Mouse (Mus musculus) skeletal muscle tissue, adult 2 months (tissue): ENCODE data around the gene Tspan8.
A peak's percentile ranks its signal among the peaks of the same experiment; 100 is the strongest.
"Not testable (repeated sequence)": the region's sequence is repeated elsewhere in the genome, so short reads cannot be mapped to it uniquely, and the experiment has no call there.

Source experiments
- DNase-seq: peaks from one replicate; pipeline ENCODE4 v3.0.0-alpha.2; 2012; ENCODE audit warnings: low read depth, low spot score

The Tspan8 gene

GRCm38 (mm10) chr10:115816511-115816910, at the start of gene Tspan8:
Gene Tspan8 (plus strand): TSS chr10:115816832.
- DNase-seq, result no peak

DNA sequence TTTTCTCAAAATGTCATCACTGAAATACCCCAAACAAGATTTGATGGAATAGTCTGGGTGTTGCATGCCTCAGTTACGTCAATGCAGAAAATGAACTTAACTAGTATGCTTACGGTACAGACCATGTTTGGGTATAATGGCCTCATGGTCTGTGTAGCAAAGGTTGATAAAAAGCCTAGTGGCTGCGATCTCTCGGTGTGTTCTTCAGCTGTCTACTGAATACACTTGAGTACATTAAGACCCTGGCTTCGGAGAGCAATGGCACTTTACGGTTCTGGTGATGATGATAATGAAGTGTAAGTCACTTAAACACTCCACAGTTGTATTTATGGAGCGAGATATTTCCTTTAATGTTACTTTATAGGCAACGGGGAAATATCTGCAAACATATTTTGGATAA, 46.6 kb upstream of the Tspan8 start:
- no peak for DNase-seq

- no peak for DNase-seq
These were observed 42.2 kb upstream of the Tspan8 start for GRCm38 (mm10) chr10:115774451-115774850.

DNA sequence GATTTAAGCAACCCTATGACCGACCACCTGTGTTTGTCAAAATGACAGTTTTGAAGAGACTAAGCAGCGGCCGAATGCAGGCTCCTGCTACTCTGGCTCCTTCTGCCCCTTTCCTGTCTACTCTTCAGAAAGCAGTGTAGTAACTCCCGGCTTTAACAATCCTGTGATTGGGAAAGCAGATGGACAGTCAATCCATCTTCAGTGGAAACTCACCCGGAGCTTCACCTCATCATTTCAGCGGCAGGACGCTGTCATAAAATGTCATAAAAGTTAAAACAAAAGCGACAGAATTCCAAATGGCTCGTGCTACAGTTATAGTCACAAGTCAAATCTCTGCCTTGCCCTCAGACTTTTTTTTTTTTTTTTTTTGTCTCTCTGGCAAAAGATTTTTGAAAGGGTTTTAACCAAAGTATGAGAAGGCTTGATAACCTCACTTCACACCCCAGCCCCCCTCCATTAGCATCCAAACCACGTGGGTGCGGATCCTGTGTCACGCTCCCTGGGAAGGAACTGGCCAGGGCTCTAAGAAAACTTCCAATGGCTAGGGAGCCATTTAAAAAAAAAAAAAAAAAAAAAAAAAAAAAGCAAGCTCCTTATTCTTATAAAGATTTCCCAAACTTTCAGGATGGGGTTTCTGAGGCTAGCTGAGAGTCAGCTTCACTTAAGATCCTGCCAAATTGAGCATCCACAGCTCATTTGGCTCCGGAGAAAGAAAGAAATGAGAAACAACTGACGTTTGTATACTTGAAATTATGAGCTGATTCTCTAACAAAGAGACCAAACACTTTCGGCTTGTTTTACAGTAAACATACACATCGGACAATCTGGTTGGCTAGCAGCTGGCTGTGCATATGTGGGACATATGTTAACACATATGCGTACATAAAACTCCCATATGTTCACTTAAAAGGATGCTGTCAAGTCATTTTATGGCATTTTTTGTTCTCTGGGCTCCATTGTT, 40.4 kb upstream of the Tspan8 start:
- DNase-seq, result no peak

- no peak for DNase-seq
These were observed 39.3 kb upstream of the Tspan8 start for GRCm38 (mm10) chr10:115777366-115777765.

- no peak for DNase-seq
These were observed 38.0 kb upstream of the Tspan8 start for GRCm38 (mm10) chr10:115778624-115779023.

DNA sequence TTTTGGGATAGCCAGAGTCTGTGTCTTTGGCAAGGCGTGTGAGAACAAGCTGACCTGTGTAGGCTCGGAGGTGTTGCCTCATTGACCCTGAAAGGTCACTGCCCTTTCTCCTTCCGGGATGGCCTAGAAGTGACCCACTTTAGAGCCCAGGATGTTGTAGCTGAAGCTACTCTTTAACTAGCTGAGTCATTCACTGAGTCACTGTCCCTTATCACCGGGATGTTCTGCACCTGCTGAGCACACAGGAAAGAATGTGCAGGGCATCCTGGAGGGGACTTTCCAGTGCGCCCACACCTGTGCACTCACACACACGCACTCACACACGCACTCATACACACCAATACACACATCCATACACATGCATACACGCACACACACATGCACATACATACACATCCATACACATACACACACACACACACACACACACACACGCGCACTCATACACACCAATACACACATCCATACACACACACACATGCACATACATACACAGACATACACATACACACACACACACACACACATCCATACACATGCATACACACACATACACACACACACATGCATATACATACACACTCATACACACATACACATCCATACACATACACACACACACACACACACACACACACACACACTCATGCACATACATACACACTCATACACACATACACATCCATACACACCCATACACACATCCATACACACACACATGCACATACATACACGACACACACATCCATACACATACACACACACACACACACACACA, 36.2 kb upstream of the Tspan8 start:
- no peak for DNase-seq

DNA sequence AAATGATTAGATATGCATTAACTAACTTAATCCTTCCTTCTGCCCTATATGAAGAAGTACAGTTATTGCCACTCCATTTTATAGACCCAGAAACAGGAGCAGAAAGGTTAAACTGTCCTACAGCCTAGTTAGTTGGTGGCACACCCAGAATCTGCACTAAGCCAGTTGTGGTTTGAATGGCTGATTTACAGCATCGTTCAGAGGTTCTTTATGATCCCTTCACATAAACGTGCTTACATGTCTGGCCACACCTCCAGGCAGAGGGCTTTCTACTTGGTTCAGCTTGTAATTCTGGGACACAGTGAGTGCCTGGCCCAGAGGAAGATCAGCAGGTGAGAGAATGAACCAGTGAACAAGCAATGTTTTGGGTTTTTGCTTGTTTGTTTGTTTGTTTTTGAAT, 33.4 kb upstream of the Tspan8 start:
- DNase-seq, result no peak

- no peak for DNase-seq
These were observed 25.8 kb upstream of the Tspan8 start for GRCm38 (mm10) chr10:115790788-115791187.

GRCm38 (mm10) chr10:115796072-115796788, 20.4 kb upstream of the Tspan8 start:
- no peak for DNase-seq

DNA sequence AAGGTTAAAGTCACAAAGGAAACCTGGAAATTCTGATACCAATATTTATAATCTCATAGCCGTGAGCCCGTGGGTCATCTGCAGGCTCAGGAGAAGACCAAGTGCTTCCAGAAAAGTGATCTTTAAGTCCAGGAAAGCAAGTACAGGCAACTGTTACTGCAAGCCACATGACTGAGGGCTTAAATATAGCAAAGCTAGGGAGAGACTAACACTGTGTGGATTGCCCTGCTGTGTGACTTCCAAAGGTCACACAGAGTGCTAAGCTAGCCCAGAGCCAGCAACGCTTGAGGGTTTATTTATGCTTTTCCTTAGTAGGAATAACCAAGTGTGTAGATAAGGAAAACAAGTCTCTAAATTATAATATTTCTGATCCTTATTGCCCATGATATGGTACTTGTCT, 15.2 kb upstream of the Tspan8 start:
- DNase-seq, result peak; percentile 57

GRCm38 (mm10) chr10:115803013-115803412, 13.6 kb upstream of the Tspan8 start:
- DNase-seq, result not testable (repeated sequence)

GRCm38 (mm10) chr10:115803765-115804164, 12.9 kb upstream of the Tspan8 start:
- no peak for DNase-seq

- no peak for DNase-seq
These were observed 10.6 kb upstream of the Tspan8 start for GRCm38 (mm10) chr10:115805987-115806386.

DNA sequence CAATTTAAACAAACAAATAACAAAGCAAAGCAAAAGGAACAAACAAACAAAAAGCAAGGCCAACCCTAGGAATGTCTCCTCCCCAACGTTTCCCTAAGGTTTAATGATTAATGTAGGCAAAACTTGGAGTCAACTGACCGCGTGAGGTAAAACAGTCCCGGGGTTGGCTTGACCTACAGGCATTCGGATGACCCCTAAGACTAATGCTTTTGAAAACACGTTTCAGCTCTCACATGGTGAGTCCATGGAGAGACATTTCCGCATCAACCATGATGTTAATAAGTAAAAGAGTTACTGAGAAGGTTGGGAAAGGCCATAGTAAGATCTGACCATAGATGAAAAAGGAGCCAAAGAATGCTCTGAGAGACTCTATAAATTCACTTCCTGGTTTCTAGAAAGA, 7.5 kb upstream of the Tspan8 start:
- DNase-seq, result no peak

- no peak for DNase-seq
These were observed 5.1 kb upstream of the Tspan8 start for GRCm38 (mm10) chr10:115811519-115811918.

DNA sequence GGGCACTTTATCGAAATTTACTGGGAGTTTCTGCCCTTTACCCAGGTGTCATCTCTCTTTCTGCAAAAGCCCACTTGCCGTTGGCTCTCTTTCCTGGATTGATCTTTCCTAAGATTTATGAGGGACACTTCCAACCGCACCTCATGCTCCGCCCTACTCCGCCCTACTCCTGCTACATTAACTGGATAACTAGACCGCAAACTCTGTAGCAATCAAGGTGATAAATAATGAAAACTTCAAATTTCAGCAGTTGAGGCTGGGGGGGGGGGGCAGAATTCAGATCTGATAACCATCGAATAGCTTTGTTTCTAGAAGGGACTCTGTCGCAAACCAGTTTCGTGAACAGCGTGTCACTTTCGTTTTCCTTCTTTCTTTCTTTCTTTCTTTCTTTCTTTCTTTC, 1.8 kb upstream of the Tspan8 start:
- no peak for DNase-seq

DNA sequence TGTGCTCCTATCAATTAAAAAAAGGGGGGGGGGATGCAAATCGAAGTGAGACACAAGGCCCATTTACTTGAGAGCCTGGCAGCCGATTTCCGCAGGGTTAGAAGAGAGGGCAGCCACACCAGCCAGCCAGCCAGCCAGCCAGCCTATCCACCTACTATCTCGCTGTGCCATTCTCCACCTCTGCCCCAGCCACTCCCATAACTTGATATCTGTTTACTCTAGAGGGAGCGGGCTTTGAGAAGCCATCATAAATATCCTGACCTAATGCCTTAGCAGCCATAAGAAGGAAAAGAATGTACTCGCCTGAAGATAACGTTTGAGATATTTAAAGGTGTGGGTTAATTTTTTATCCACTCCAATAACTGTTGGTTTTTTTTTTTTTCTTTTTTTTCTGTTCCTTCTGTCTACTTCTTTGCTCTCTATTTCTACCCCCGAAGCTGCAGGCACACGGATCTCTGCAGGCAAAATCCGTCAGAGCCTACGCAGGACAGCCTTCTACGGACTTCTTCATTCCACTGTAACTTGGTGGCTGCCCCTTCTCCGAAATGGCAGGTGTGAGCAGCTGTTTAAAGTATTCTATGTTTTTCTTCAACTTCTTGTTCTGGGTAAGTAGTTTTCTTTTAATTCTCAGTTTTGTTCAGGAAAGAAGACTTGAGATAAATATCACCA, 558 bp downstream of the Tspan8 start:
- DNase-seq, result peak; percentile 42

DNA sequence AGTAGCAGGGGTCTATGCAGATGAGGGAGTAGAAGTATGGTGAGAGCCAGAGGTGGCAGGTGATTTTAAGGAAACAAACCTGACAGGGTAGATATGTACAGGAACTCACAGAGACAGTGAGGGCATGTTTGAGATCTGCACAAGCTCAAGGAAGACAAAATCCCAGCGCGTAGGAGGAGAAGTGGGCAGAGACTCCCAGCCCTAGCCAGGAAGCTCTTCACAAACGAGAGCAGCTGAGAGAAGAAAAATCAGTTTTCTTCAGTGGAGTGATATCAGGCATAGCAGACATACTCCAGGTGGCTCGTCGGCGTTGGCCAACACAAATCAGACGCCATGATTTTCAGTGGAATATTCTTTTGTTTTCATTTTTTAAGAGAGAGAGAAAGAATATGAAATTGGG, 8.7 kb downstream of the Tspan8 start:
- no peak for DNase-seq

DNA sequence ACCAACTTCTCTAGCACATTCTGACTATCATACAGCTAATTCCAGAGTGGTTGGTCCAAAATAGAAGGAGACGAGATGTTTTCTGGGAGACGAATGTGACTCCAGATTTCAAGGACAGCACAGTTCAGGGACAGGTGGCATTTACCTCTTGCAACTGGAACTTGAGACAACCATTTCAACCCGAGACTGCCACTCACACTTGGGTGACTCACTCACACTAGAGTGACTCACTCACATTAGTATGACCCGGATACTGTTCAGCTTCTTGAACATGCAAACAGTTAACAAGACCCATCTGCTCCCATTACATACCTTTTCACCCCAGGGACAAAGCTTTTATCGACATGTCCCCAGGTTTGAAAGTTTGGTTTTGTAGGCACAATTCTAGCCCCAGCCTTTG, 12.2 kb downstream of the Tspan8 start:
- no peak for DNase-seq

- DNase-seq, result no peak
These were observed 13.1 kb downstream of the Tspan8 start for GRCm38 (mm10) chr10:115829696-115830095.
